10 mouse cellular contexts compared by ENCODE assay signal in the genomic region with DNA sequence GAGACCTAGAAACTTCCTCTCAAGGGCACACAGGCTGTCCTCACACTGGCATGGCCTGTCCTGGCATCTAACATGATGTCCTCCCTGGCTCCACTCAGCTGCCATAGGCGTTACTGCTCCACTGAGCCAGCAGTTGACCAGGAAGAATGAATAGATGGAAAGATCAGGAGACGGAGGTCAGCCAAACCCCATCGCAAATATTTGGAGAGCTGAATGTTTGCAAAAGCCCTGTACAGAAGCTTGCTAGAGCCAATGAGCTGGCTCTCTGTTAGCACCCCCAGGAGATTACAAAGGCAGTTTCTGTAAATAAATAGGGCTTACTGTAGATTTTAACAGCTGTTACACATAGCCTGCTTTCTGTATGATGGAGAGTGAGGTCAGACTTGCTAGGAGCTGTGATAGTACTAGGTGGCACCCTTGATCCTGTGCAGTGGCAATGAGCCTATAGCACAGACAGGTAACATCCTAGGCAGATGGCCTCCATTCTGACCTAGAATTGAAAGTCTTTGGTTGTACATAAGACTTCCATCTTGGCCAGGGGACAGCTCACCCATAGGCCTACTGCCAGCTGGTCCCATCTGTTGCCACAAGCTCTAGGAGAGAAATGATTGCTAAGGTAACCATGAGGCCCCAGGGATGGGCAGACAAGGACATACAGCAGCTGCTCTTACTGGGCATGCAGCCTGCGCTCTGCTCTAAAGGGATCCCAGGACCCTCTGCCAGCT. TPM values are rescaled to one million over a fixed set of nuclear protein-coding genes. Genes with fewer than 3 reads are reported as not detected.
A peak's percentile ranks its signal among the peaks of the same experiment; 100 is the strongest.
DNase-seq lines count a peak whose midpoint lies in the region; ATAC-seq and TF ChIP-seq lines count a peak whose summit lies in the region.
"Had no signal": no experiment of that assay in that cellular context is flagged by ENCODE, and none has a peak within 500 bp of the region (broad histone marks: within the 10 kb centered on the region; RNA-seq: fewer than 3 reads in every experiment).

No protein-coding gene starts in this region.

- H3K9me3 ChIP-seq in limb, embryonic 14.5 days (ENCODE audit: control insufficient read depth, low read length), result 0 out of 2 replicates have a peak, but pooled peaks cover 4% of the 10 kb centered on the region
- no peaks in the 10 kb centered on the region for H3K9me3 ChIP-seq in midbrain, embryonic 16.5 days (replicated peaks; ENCODE audit: control insufficient read depth, low read length, poor library complexity, severe bottlenecking)
- H3K9me3 ChIP-seq: embryonic facial prominence, embryonic 12.5 days had no signal

- H3K4me2 ChIP-seq in limb, embryonic 14.5 days (replicated peaks; ENCODE audit: low read depth, low read length, severe bottlenecking), result no peak overlapping the region
- no peak overlapping the region for H3K4me2 ChIP-seq in midbrain, embryonic 16.5 days (ENCODE audit: low read length)
- H3K4me2 ChIP-seq: embryonic facial prominence, embryonic 12.5 days had no signal

- WGBS in limb, embryonic 14.5 days, result 71% methylated on average over 4 of the region's 4 CpGs
- 74% methylated on average over 4 of the region's 4 CpGs for WGBS in midbrain, embryonic 16.5 days

- no peak overlapping the region for H3K27ac ChIP-seq in limb, embryonic 14.5 days (replicated peaks; ENCODE audit: low read depth, low read length)
- H3K27ac ChIP-seq in midbrain, embryonic 16.5 days (ENCODE audit: low read length), result no peak overlapping the region
- H3K27ac ChIP-seq: embryonic facial prominence, embryonic 12.5 days; left cerebral cortex, adult 2 months had no signal

- peak; percentile 32 for ATAC-seq in Patski
- peak; percentile 80 for ATAC-seq in limb, embryonic 14.5 days (ENCODE audit: low FRiP score, low read depth)
- peak; percentile 64 for ATAC-seq in midbrain, embryonic 16.5 days

- H3K36me3 ChIP-seq in limb, embryonic 14.5 days (ENCODE audit: control insufficient read depth, insufficient read depth, low read length), result no peaks in the 10 kb centered on the region
- no peaks in the 10 kb centered on the region for H3K36me3 ChIP-seq in midbrain, embryonic 16.5 days (ENCODE audit: control insufficient read depth, insufficient read depth, low read length)
- H3K36me3 ChIP-seq: embryonic facial prominence, embryonic 12.5 days had no signal

- no peak for TF ChIP-seq CTCF in Patski (IDR thresholded peaks at IDR 0.05)

- TF ChIP-seq POLR2A in limb, embryonic 14.5 days (IDR thresholded peaks at IDR 0.05; ENCODE audit: borderline replicate concordance, extremely low read depth, insufficient read depth, insufficient read length), result no peak

- no peaks in the 10 kb centered on the region for H3K27me3 ChIP-seq in Patski
- H3K27me3 ChIP-seq in limb, embryonic 14.5 days (ENCODE audit: control insufficient read depth, insufficient read depth, low read length), result no peaks in the 10 kb centered on the region
- H3K27me3 ChIP-seq in midbrain, embryonic 16.5 days (ENCODE audit: control insufficient read depth, insufficient read depth, low read depth, low read length), result no peaks in the 10 kb centered on the region
- H3K27me3 ChIP-seq: embryonic facial prominence, embryonic 12.5 days had no signal

- in situ Hi-C loops in Patski (cut with MboI; ENCODE audit: low pct_unique_long_range_greater_than_20kb), result no loop called here

- POLR2A ChIA-PET in Patski (lab: Charles Lee), result interaction anchor here (0.5 to 0.8 kb wide), 2 partner anchors 24 to 1349 kb away, joined by 3 to 10 read pairs; no protein-coding TSS in a partner anchor

- intact Hi-C loops in heart, postnatal 25 days (cut with DNase I), result no loop called here

- H3K4me1 ChIP-seq in limb, embryonic 14.5 days (ENCODE audit: control insufficient read depth, insufficient read depth, low read length), result 0 out of 2 replicates have a peak, but pooled peaks cover 3% of the 10 kb centered on the region
- no peaks in the 10 kb centered on the region for H3K4me1 ChIP-seq in midbrain, embryonic 16.5 days (ENCODE audit: control insufficient read depth, insufficient read depth, low read length)
- H3K4me1 ChIP-seq: embryonic facial prominence, embryonic 12.5 days had no signal

- CTCF ChIA-PET in Patski (lab: Charles Lee), result interaction anchor here (0.7 to 3.0 kb wide), 11 partner anchors 10 to 103 kb away, joined by 3 to 9 read pairs (median 4); no protein-coding TSS in a partner anchor

- peak; percentile 6 for DNase-seq in heart, adult 8-10 months (ENCODE audit: low spot score)
- DNase-seq in heart, postnatal 25 days (ENCODE audit: low spot score), result no peak
- no peak for DNase-seq in Patski (ENCODE audit: low read depth, low spot score)
- DNase-seq in cerebellum, postnatal 36 days, result peak; percentile 96 to 97
- no peak for DNase-seq in limb, embryonic 14.5 days (ENCODE audit: low spot score)
- no peak for DNase-seq in c-Kit-positive CD71-positive TER-119-positive erythroid progenitor cells, embryonic 14.5 days (ENCODE audit: low spot score)
- no peak for DNase-seq in urinary bladder, postnatal 25 days (ENCODE audit: low spot score)

- no peak overlapping the region for H3K4me3 ChIP-seq in limb, embryonic 14.5 days (replicated peaks; ENCODE audit: low read length)
- no peak overlapping the region for H3K4me3 ChIP-seq in midbrain, embryonic 16.5 days (ENCODE audit: low read depth, low read length)
- H3K4me3 ChIP-seq: embryonic facial prominence, embryonic 12.5 days; left cerebral cortex, adult 2 months had no signal

- no peak overlapping the region for H3K9ac ChIP-seq in limb, embryonic 14.5 days (ENCODE audit: low read depth, low read length, severe bottlenecking)
- H3K9ac ChIP-seq in midbrain, embryonic 16.5 days (ENCODE audit: low read depth, low read length), result no peak overlapping the region
- H3K9ac ChIP-seq: embryonic facial prominence, embryonic 12.5 days had no signal

RNA-seq across cellular contexts. Expression of a gene that starts 49.7 kb away (rescaled TPM):
- total RNA-seq in heart, adult 8-10 months (2022), result 10 to 100 TPM in 2 of 4 experiments, 1 to 10 TPM in 2; 7.3 to 10.9 (median 9.0) TPM
- 10 to 100 TPM in 1 of 2 experiments, 1 to 10 TPM in 1; 7.5 to 11.6 TPM for total RNA-seq in heart, postnatal 25 days (2021)
- polyA plus RNA-seq in Patski (2021), result 120 TPM
- polyA plus RNA-seq in limb, embryonic 14.5 days (2012; rRNA removed), result 24.9 and 25.7 TPM in 2 replicates
- 39.8 and 48.0 TPM in 2 replicates for polyA plus RNA-seq in limb, embryonic 14.5 days (2014; fragmentation: Nextera tagmentation; extraction: Ambion mirVana)
- polyA plus RNA-seq in midbrain, embryonic 16.5 days (2015; fragmentation: Nextera tagmentation; extraction: Ambion mirVana), result 28.3 and 33.9 TPM in 2 replicates

Comparison
In these comparisons a context has a peak if more than half of its experiments do, and no peak if none do; other contexts are left out.
1. DNase-seq: peak in heart, adult 8-10 months (single experiment) and cerebellum, postnatal 36 days (2 of 2); none in heart, postnatal 25 days (single experiment), Patski (single experiment), limb, embryonic 14.5 days (single experiment), c-Kit-positive CD71-positive TER-119-positive erythroid progenitor cells, embryonic 14.5 days (single experiment) and urinary bladder, postnatal 25 days (single experiment).
2. Peak in every context shown above with its lines, with median percentiles within 50 percentile points of each other: ATAC-seq.